Mouse (Mus musculus) cortical plate, adult 2 months (tissue): ENCODE results near the gene Cdh4.

Experiments
- CTCF ChIP-seq: fragments of 200-500 bp; IDR thresholded peaks from 2 replicates; pipeline ENCODE4 v1.5.1; 2011; ENCODE audit warnings: mild to moderate bottlenecking, control low read depth, low read length; ENCODE audit not compliant: insufficient read depth; ENCODE audit errors: extremely low read depth
- POLR2A ChIP-seq: fragments of 200-500 bp; IDR thresholded peaks from 2 replicates; pipeline ENCODE4 v1.6.1; 2011; ENCODE audit warnings: mild to moderate bottlenecking, low read length, control low read depth; ENCODE audit not compliant: insufficient read depth; ENCODE audit errors: extremely low read depth

DNA sequence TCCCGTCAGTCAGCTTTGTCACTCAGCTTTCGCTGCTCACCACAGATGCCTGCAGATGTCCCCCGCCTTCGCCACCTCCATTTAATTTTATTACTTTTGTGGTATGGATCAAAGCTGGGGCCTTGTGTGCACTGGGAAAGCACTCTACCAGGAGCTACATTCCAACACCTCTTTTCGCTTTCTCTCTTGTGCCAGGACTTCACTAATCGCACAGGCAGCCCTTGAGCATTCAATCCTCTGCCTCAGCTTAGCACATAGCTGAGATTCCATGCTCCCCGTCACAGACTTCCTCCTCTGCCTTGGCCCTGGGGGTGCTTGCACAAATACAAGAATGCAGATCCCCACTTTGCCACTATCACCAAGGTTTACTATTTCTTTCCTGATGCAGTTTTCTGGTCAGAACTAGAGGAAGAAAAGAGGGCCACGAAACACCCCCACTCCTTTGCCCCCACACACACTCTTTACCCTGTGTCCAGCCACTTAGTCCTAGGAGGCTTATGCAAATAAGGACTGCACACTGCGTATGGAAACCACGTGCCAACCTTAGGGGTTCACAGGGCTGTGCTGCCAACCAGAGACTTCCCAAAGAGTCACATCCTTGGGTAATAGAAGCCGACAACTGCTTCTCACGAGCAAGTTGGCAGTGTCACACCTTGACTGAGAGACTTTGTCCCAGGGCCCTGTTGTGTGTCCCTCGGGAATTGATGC, 350.3 kb downstream of the Cdh4 start:
- TF ChIP-seq CTCF (no peak), POLR2A (no peak)
